Mouse (Mus musculus) CH12.LX (cell line): ENCODE measurements around the gene Klf9. TPM values are rescaled to one million over a fixed set of nuclear protein-coding genes. Genes with fewer than 3 reads are reported as not detected.

Experiments
- DNase-seq: peaks from one replicate; pipeline ENCODE4 v3.0.0-alpha.2; 2013; ENCODE audit errors: extremely low read depth
- H3K27ac ChIP-seq: 2 replicates; pipeline ENCODE4 v1.5.1; 2012; ENCODE audit warnings: low read depth, mild to moderate bottlenecking, control low read depth, moderate library complexity; ENCODE audit not compliant: insufficient read depth
- H3K27me3 ChIP-seq: replicated peaks from 2 replicates; pipeline ENCODE3; 2012; ENCODE audit warnings: inconsistent platforms
- H3K36me3 ChIP-seq, 2 experiments: replicated peaks in 1 of 2; 2 replicates each; pipeline versions ENCODE3 to v1.6.1; 2012; ENCODE audit warnings: inconsistent platforms in 1 of 2, low read length in 1 of 2, mild to moderate bottlenecking in 1 of 2, mixed read lengths in 1 of 2, moderate library complexity in 1 of 2; ENCODE audit not compliant: control insufficient read depth in 1 of 2, insufficient read depth in 1 of 2
- H3K4me1 ChIP-seq, 2 experiments: 2 replicates each; pipeline ENCODE4 v1.6.1; 2012; ENCODE audit warnings: inconsistent platforms in 1 of 2, moderate library complexity in 1 of 2; ENCODE audit not compliant: insufficient read depth in 2 of 2, control insufficient read depth in 1 of 2
- H3K4me2 ChIP-seq: 2 replicates; pipeline ENCODE4 v1.6.1; 2012; ENCODE audit warnings: low read depth, mild to moderate bottlenecking, control low read depth; ENCODE audit not compliant: poor library complexity, insufficient read depth, severe bottlenecking
- H3K4me3 ChIP-seq, 3 experiments: fragments of 150-350 bp in 1 of 3; sonication (generic) in 1 of 3; replicated peaks in 1 of 3; 2 replicates each; pipeline versions ENCODE3 to v1.5.1; 2011 to 2012; ENCODE audit warnings: low read depth in 2 of 3, low read length in 2 of 3, mild to moderate bottlenecking in 2 of 3, moderate library complexity in 2 of 3, control low read depth in 1 of 3, improper control_type of control experiment in 1 of 3, inconsistent platforms in 1 of 3, mixed read lengths in 1 of 3; ENCODE audit not compliant: poor library complexity in 1 of 3
- H3K79me2 ChIP-seq: replicated peaks from 2 replicates; pipeline ENCODE4 v1.6.1; 2012; ENCODE audit warnings: mild to moderate bottlenecking, moderate library complexity; ENCODE audit not compliant: control insufficient read depth, poor library complexity, insufficient read depth, severe bottlenecking; ENCODE audit errors: extremely low read depth
- H3K9ac ChIP-seq: 2 replicates; pipeline ENCODE4 v1.6.1; 2012; ENCODE audit warnings: low read depth, mild to moderate bottlenecking, control low read depth, moderate library complexity; ENCODE audit not compliant: insufficient read depth
- H3K9me3 ChIP-seq: replicated peaks from 2 replicates; pipeline ENCODE3; 2012; ENCODE audit warnings: low read length, inconsistent platforms, mixed read lengths
- CHD2 ChIP-seq: IDR thresholded peaks from 2 replicates; pipeline ENCODE4 v1.6.1; 2011; ENCODE audit warnings: low read length, improper control_type of control experiment
- CTCF ChIP-seq, 2 experiments: IDR thresholded peaks in 1 of 2; conservative IDR thresholded peaks in 1 of 2; 2 replicates each; pipeline ENCODE4 v1.5.1; 2011 to 2012; ENCODE audit warnings: low read depth in 2 of 2, low read length in 2 of 2, improper control_type of control experiment in 1 of 2, inconsistent platforms in 1 of 2, mild to moderate bottlenecking in 1 of 2, moderate library complexity in 1 of 2
- E2F4 ChIP-seq: IDR thresholded peaks from 2 replicates; pipeline ENCODE4 v1.6.1; 2011; ENCODE audit warnings: low read depth, low read length, improper control_type of control experiment; ENCODE audit not compliant: insufficient replicate concordance
- ELF1 ChIP-seq: IDR thresholded peaks from 2 replicates; pipeline ENCODE4 v1.6.1; 2014; ENCODE audit warnings: low read depth, mild to moderate bottlenecking, inconsistent platforms, low read length, improper control_type of control experiment
- EP300 ChIP-seq: IDR thresholded peaks from 2 replicates; pipeline ENCODE4 v1.6.1; 2011; ENCODE audit warnings: low read length, improper control_type of control experiment
- ETS1 ChIP-seq: conservative IDR thresholded peaks from 2 replicates; pipeline ENCODE4 v1.6.1; 2012; ENCODE audit warnings: low read depth, mild to moderate bottlenecking, inconsistent platforms, low read length, improper control_type of control experiment, moderate library complexity
- GABPA ChIP-seq: IDR thresholded peaks from 2 replicates; pipeline ENCODE4 v1.6.1; 2012; ENCODE audit warnings: low read depth, low read length, improper control_type of control experiment, inconsistent platforms; ENCODE audit not compliant: insufficient replicate concordance
- HCFC1 ChIP-seq: IDR thresholded peaks from 2 replicates; pipeline ENCODE4 v1.6.1; 2012; ENCODE audit warnings: low read depth, mild to moderate bottlenecking, inconsistent platforms, low read length, improper control_type of control experiment
- IRF4 ChIP-seq: IDR thresholded peaks from 2 replicates; pipeline ENCODE4 v1.6.1; 2014; ENCODE audit warnings: low read depth, mild to moderate bottlenecking, inconsistent platforms, low read length, improper control_type of control experiment
- MAX ChIP-seq: IDR thresholded peaks from 2 replicates; pipeline ENCODE4 v1.6.1; 2011; ENCODE audit warnings: low read length, improper control_type of control experiment
- MEF2A ChIP-seq: IDR thresholded peaks from 2 replicates; pipeline ENCODE4 v1.6.1; 2014; ENCODE audit warnings: low read depth, mild to moderate bottlenecking, inconsistent platforms, low read length, improper control_type of control experiment, borderline replicate concordance
- MXI1 ChIP-seq: IDR thresholded peaks from 2 replicates; pipeline ENCODE4 v1.6.1; 2011; ENCODE audit warnings: mild to moderate bottlenecking, low read depth, low read length, improper control_type of control experiment
- MYC ChIP-seq: IDR thresholded peaks from 2 replicates; pipeline ENCODE4 v1.6.1; 2011; ENCODE audit warnings: low read depth, mild to moderate bottlenecking, improper control_type of control experiment, low read length
- PAX5 ChIP-seq: IDR thresholded peaks from 2 replicates; pipeline ENCODE4 v1.6.1; 2012; ENCODE audit warnings: low read length, inconsistent platforms, mixed read lengths
- RAD21 ChIP-seq: IDR thresholded peaks from 2 replicates; pipeline ENCODE4 v1.6.1; 2011; ENCODE audit warnings: low read depth, mild to moderate bottlenecking, low read length, improper control_type of control experiment, moderate library complexity
- SIN3A ChIP-seq: IDR thresholded peaks from 2 replicates; pipeline ENCODE4 v1.6.1; 2012; ENCODE audit warnings: low read length, improper control_type of control experiment, inconsistent platforms
- TBP ChIP-seq: conservative IDR thresholded peaks from 2 replicates; pipeline ENCODE4 v1.6.1; 2011; ENCODE audit warnings: low read depth, low read length, improper control_type of control experiment
- TCF12 ChIP-seq: IDR thresholded peaks from 2 replicates; pipeline ENCODE4 v1.6.1; 2014; ENCODE audit warnings: low read depth, mild to moderate bottlenecking, inconsistent platforms, low read length, improper control_type of control experiment
- USF1 ChIP-seq: IDR thresholded peaks from 2 replicates; pipeline ENCODE4 v1.6.1; 2014; ENCODE audit warnings: low read depth, mild to moderate bottlenecking, inconsistent platforms, low read length, improper control_type of control experiment
- USF2 ChIP-seq: conservative IDR thresholded peaks from 2 replicates; pipeline ENCODE4 v1.6.1; 2011; ENCODE audit warnings: low read depth, low read length, improper control_type of control experiment
- ZKSCAN1 ChIP-seq: IDR thresholded peaks from 2 replicates; pipeline ENCODE4 v1.6.1; 2012; ENCODE audit warnings: low read depth, inconsistent platforms, low read length, improper control_type of control experiment, borderline replicate concordance
- dilution Hi-C: fragments of 300-500 bp; cut with MboI; formaldehyde crosslinking; loops from 2 replicates; pipeline ENCODE4 v1.14.3; 2020; ENCODE audit warnings: low sequenced_read_pairs; ENCODE audit not compliant: extremely low pct_unique_long_range_greater_than_20kb, extremely low pct_ligation_motif_present
- in situ Hi-C: fragments of 300-500 bp; cut with MboI; formaldehyde crosslinking; loops from 3 replicates; pipeline ENCODE4 v1.14.3; 2019; ENCODE audit warnings: low sequenced_read_pairs, low pct_ligation_motif_present, low pct_unique_long_range_greater_than_20kb, mixed read lengths
- polyA plus RNA-seq: library from polyadenylated mRNA; unstranded; fragments of >175 nt; gene quantifications from 2 replicates; pipeline ENCODE4 v1.2.1, GENCODE M21; 2012; ENCODE audit warnings: low read depth; ENCODE audit not compliant: insufficient read length
- total RNA-seq, 2 experiments: library from RNA; depleted of rRNA; stranded (reverse); fragments of 300-350 nt in 1 of 2; fragments of >200 nt in 1 of 2; gene quantifications; 2 replicates each; pipeline ENCODE4 v1.2.3; 2012 to 2014

Klf9 gene
- total and polyA plus RNA-seq, 3 experiments = not detected

DNA sequence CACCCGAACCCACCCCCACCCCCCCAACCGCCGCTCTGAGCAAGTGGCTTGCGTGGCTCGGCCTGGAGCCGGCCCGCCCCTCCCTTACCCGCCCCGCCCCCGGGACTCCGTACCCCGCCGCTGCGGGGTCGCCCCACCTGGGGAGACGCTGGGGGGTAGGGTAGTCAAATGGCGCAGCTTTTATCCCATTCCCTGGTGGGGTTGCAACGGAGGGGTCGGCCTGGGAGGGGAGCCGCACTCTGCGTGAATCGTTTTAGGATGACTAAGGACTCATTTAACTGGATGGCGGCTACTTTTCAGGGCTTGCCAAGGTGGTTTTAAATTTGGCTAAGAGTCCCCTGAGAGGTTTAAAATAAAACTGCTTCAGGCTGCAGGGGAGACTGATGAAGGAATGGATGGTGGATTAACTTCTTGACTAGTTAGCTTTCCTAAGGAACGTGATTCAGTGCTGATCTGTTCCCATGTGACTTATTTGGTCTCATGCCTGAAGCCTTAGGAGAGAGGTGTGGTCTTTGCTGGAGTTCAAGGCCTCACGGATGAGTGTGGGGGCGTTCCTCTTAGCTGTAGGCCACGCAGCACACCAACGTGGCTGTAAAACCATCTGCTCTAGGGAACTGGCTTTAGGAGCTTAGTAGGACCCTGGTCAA lies 1.5 kb downstream of the Klf9 start:
- H3K79me2 ChIP-seq = no peaks in the 10 kb centered on the region
- H3K27ac ChIP-seq = no peak overlapping the region
- no peak overlapping the region for H3K9ac ChIP-seq
- peaks cover 24% of the 10 kb centered on the region for H3K9me3 ChIP-seq
- TF ChIP-seq CTCF (conservative IDR thresholded peaks at IDR 0.05 in 1 of 2, IDR thresholded peaks at IDR 0.05 in 1 of 2; ENCODE audit: low read depth in 2 of 2, low read length in 2 of 2) (no peak), ETS1 (no peak), IRF4 (no peak), CHD2 (no peak), MYC (no peak), PAX5 (no peak), TCF12 (no peak), TBP (no peak), MXI1 (no peak), GABPA (no peak), MAX (no peak), MEF2A (no peak), E2F4 (no peak), HCFC1 (no peak)
- TF ChIP-seq, all 38 proteins: peak for 0
- no peaks in the 10 kb centered on the region for H3K36me3 ChIP-seq
- H3K27me3 ChIP-seq = no peaks in the 10 kb centered on the region
- H3K4me3 ChIP-seq = no peak overlapping the region
- H3K4me1 ChIP-seq = peaks cover 0 to 6% of the 10 kb centered on the region in 2 experiments; a peak in 1 of 4 replicates
- in situ Hi-C loops (no loop called here), dilution Hi-C loops (no loop called here)
- DNase-seq = no peak
- no peak overlapping the region for H3K4me2 ChIP-seq

DNA sequence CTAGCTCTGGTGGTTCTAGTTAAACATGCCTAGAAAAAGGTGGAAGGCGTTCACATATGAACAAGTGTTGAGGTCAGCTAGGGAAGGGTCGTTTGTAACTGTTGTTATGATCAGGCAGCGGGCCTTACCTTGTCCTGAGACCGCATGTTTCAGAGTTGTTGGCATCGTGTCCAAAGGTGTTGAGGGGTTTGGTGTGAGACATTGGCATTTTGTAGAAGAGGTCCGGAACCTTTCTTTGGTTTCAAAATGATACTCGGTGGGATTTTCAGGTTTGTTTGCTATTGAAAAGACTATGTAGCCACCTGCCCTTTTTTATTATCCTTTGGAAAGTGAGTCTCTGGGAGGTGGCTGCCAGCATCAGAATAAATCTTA lies 2.0 kb downstream of the Klf9 start:
- H3K36me3 ChIP-seq = no peaks in the 10 kb centered on the region
- no peak overlapping the region for H3K27ac ChIP-seq
- in situ Hi-C loops = no loop called here
- H3K9ac ChIP-seq = no peak overlapping the region
- H3K4me2 ChIP-seq = no peak overlapping the region
- peaks cover 0 to 6% of the 10 kb centered on the region in 2 experiments; a peak in 1 of 4 replicates for H3K4me1 ChIP-seq
- TF ChIP-seq SIN3A (no peak), ZKSCAN1 (no peak), CTCF (conservative IDR thresholded peaks at IDR 0.05 in 1 of 2, IDR thresholded peaks at IDR 0.05 in 1 of 2; ENCODE audit: low read depth in 2 of 2, low read length in 2 of 2) (no peak), MXI1 (no peak), ETS1 (no peak), USF2 (no peak), ELF1 (no peak), CHD2 (no peak), RAD21 (no peak), IRF4 (no peak), USF1 (no peak), EP300 (no peak)
- H3K4me3 ChIP-seq = no peak overlapping the region
- DNase-seq = no peak
- no peaks in the 10 kb centered on the region for H3K79me2 ChIP-seq
- H3K27me3 ChIP-seq = no peaks in the 10 kb centered on the region
- dilution Hi-C loops = no loop called here
- peaks cover 24% of the 10 kb centered on the region for H3K9me3 ChIP-seq
